Mouse (Mus musculus): Measurements from ENCODE around the gene Smim1. TPM values are rescaled to one million over a fixed set of nuclear protein-coding genes. Genes with fewer than 3 reads are reported as not detected.

The Smim1 gene
- polyA plus RNA-seq, 1 experiment from 2014 or later: 12.5 TPM

DNA sequence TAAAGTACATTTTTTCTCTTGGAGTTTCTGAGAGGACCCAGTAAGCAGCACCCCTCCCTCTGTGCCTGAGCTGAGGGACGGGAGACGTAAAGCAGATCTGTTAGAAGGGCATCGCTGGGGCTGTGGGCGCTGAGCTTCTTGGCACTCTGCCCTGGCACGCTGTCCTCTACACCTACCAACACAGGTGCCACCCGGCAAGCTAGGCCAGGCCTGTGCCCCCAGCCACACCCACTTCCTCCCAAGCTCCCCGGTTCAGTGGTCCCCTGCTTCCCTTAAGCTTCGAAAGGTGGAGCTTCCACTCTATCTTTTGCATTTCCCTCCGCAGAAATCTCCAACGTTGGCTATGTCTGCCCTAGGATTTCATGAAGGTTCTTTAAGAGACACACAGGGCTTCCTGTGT, 46.8 kb downstream of the Smim1 start:
- WGBS: 91% methylated on average over 10 of the region's 10 CpGs
- Histone ChIP-seq H3K4me1 (peaks cover 16% of the 10 kb centered on the region), H3K27ac (no peak overlapping the region), H3K36me3 (peaks cover 53% of the 10 kb centered on the region), H3K27me3 (no peaks in the 10 kb centered on the region), H3K9me3 (no peaks in the 10 kb centered on the region), H3K4me3 (no peak overlapping the region), H3K4me2 (no peak overlapping the region), H3K9ac (no peak overlapping the region)
- no peak for ATAC-seq (ENCODE audit: insufficient number of reproducible peaks, insufficient read depth, low FRiP score, low TSS enrichment, low read depth)

DNA sequence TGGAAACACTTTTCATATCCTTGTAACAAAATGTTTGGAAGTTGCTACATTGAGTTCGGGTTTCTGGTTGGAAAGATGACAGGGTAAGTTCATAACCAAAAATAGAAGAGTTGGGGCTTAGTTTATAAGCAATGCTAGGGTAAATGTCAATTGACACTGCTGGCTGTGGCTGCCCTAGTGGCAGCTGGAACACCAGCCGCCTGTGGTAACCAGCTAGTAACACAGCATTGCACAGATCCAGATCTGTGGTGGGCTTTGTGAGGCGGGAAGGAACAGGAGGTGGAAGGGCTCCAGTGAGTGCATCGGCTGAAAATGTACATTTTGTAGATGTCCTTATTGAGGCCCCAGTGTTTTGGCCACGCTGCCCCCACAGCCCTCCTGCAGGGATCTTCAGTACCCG, 50.3 kb downstream of the Smim1 start:
- ATAC-seq (ENCODE audit: insufficient number of reproducible peaks, insufficient read depth, low FRiP score, low TSS enrichment, low read depth): no peak
- 44% methylated on average over 6 of the region's 6 CpGs for WGBS
- H3K27ac ChIP-seq: no peak overlapping the region
- H3K36me3 ChIP-seq: peaks cover 33% of the 10 kb centered on the region
- peak overlapping the region; percentile 92 for H3K4me2 ChIP-seq
- H3K4me1 ChIP-seq: peaks cover 25% of the 10 kb centered on the region
- H3K4me3 ChIP-seq: peak overlapping the region; percentile 99
- no peaks in the 10 kb centered on the region for H3K27me3 ChIP-seq
- H3K9ac ChIP-seq: peak overlapping the region; percentile 94
- no peaks in the 10 kb centered on the region for H3K9me3 ChIP-seq

DNA sequence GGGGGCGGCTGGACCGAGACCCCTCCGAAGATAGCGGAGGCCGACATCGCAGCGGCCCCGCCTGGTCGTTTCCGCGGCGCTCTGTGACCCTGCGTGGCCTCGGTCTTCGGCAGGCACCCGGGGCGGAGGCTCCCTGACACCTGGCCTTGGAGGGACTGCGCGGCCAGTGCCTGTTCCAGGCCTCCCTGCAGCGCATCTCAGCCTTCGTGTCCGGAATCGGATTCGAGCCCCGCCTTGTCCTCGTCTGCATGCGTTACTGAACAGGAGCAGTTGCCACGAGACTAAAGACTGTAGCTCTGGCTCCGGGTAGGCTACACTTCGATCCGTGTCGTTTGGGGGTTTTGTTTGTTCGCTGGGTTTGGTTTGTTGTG, 50.8 kb downstream of the Smim1 start:
- Histone ChIP-seq H3K27me3 (no peaks in the 10 kb centered on the region), H3K4me1 (peaks cover 25% of the 10 kb centered on the region), H3K9ac (peak overlapping the region; percentile 94), H3K9me3 (no peaks in the 10 kb centered on the region), H3K27ac (peak overlapping the region; percentile 33; the same call in 1 of the 2 replicates), H3K4me3 (peak overlapping the region; percentile 99), H3K4me2 (peak overlapping the region; percentile 92), H3K36me3 (peaks cover 33% of the 10 kb centered on the region)
- ATAC-seq (ENCODE audit: insufficient number of reproducible peaks, insufficient read depth, low FRiP score, low TSS enrichment, low read depth): 0 out of 2 replicates have a peak, but pooled peaks have one; percentile 13
- WGBS: under 1% methylated on average over 33 of the region's 33 CpGs

DNA sequence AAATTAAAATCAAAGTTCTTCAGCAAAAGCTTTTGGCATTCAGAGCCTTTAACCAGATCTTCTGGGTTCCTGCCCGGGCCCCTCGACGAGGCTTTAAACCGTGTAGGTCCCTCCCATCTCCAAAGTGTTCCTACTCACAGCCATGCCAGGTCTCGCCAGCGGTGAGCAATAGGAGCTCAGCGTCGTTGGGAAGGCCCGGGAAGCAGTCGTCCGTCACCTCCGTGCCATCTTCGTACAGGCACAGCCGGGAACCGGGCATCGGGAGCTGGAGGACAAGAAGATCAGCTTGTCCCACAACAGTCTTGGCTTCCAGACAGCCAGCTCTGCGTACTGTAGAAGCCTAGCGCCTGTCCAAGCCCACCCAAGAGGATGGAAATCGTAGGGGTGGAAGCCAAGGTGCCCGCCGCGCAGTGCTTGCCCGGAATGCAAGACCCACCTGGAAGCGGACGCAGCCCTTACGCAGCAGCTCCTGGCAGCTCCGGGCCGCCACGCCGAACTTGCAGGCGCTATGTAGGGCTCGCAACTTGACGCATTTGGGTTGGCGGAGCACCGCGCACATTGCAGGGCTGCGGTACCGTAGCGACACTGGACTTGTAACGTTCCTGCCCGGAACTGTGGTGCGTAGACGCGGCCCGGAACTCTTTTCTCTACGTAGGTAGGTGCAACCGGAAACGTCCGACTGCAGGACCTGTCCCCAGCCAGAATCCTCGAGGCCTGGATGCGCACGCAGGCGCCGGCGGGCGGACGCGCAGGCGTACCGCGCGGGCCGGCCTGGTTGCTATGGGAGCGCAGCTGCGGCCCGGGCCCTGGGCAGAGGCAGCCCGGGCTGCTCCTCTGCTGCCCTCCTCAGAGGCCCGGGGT, 51.4 kb downstream of the Smim1 start, which contains the start of the genes Dffb and Cep104:
Gene Dffb (minus strand): TSS at position 696 of the 861 bp plus-strand sequence.
Gene Cep104 (plus strand): TSS at position 764 of the 861 bp plus-strand sequence.
- peak within 1 kb of the TSS; percentile 39; the same call in 1 of the 2 replicates for H3K27ac ChIP-seq
- peak; percentile 90 for ATAC-seq (ENCODE audit: insufficient number of reproducible peaks, insufficient read depth, low FRiP score, low TSS enrichment, low read depth)
- H3K4me1 ChIP-seq: peaks cover 25% of the 10 kb centered on the region
- peaks cover 33% of the 10 kb centered on the region for H3K36me3 ChIP-seq
- peak within 1 kb of the TSS; percentile 94 for H3K9ac ChIP-seq
- H3K27me3 ChIP-seq: no peaks in the 10 kb centered on the region
- H3K4me2 ChIP-seq: peak within 1 kb of the TSS; percentile 92
- H3K4me3 ChIP-seq: peak within 1 kb of the TSS; percentile 99
- 1% methylated on average over 68 of the region's 68 CpGs for WGBS
- no peaks in the 10 kb centered on the region for H3K9me3 ChIP-seq

Other genes with a start within 250 kb of the Smim1 start
- gene A430005L14Rik, start 69.0 kb downstream of the Smim1 start, polyA plus RNA-seq (2015; fragmentation: Nextera tagmentation; extraction: Ambion mirVana): 76.2 and 82.0 TPM in 2 replicates
- 15.4 and 18.1 TPM in 2 replicates for gene Dffb, start 51.1 kb downstream of the Smim1 start, polyA plus RNA-seq (2015; fragmentation: Nextera tagmentation; extraction: Ambion mirVana)
- 17.2 and 17.9 TPM in 2 replicates for gene Cep104, start 51.0 kb downstream of the Smim1 start, polyA plus RNA-seq (2015; fragmentation: Nextera tagmentation; extraction: Ambion mirVana)
- gene Lrrc47, start 14.5 kb downstream of the Smim1 start, polyA plus RNA-seq (2015; fragmentation: Nextera tagmentation; extraction: Ambion mirVana): 20.1 and 21.4 TPM in 2 replicates
- not detected in 2 replicates for gene Ccdc27, start 16.4 kb upstream of the Smim1 start, polyA plus RNA-seq (2015; fragmentation: Nextera tagmentation; extraction: Ambion mirVana)
- 4.5 and 5.7 TPM in 2 replicates for gene Trp73, start 114.0 kb upstream of the Smim1 start, polyA plus RNA-seq (2015; fragmentation: Nextera tagmentation; extraction: Ambion mirVana)
- 44.1 and 44.9 TPM in 2 replicates for gene Wrap73, start 116.1 kb upstream of the Smim1 start, polyA plus RNA-seq (2015; fragmentation: Nextera tagmentation; extraction: Ambion mirVana)
- 129 and 140 TPM in 2 replicates for gene Tprgl, start 134.4 kb upstream of the Smim1 start, polyA plus RNA-seq (2015; fragmentation: Nextera tagmentation; extraction: Ambion mirVana)
- 99.7 and 104 TPM in 2 replicates for gene Megf6, start 144.5 kb upstream of the Smim1 start, polyA plus RNA-seq (2015; fragmentation: Nextera tagmentation; extraction: Ambion mirVana)